Mouse (Mus musculus) lung, embryonic 16.5 days (tissue): ENCODE data around the gene Cdc20b. TPM values are rescaled to one million over a fixed set of nuclear protein-coding genes. Genes with fewer than 3 reads are reported as not detected.

Source experiments
- microRNA counts: library from miRNA; unstranded; fragments of <30 nt; microRNA quantifications from one replicate; lab custom pipeline; 2016
- microRNA-seq: library from miRNA; unstranded; fragments of <30 nt; microRNA quantifications from one replicate; pipeline ENCODE4, GENCODE M21; 2016
- polyA plus RNA-seq: library from polyadenylated mRNA; unstranded; fragments of >200 nt; fragmentation: Nextera tagmentation; extraction: Ambion mirVana; gene quantifications from 2 replicates; pipeline ENCODE4 v1.2.1, GENCODE M21; 2015

The Cdc20b gene
- polyA plus RNA-seq, 1 experiment from 2014 or later: 4.6 TPM

MicroRNA genes within 50 kb of the gene (microRNA counts, 519-probe panel; counts per million panel counts)
- microRNA mmu-miR-449a (lab: Ali Mortazavi, UCI) (4,456 counts per million, percentile 91 among the panel's probes with 10 or more counts), microRNA mmu-miR-449b (lab: Ali Mortazavi, UCI) (not detected), microRNA mmu-miR-449c (lab: Ali Mortazavi, UCI) (not detected)

Small RNAs within 50 kb of the gene (microRNA-seq; reads per million reads assigned to microRNA genes)
- gene Mir449a: 18,366 reads per million, percentile 97 among the genes with 10 or more reads in this experiment
- gene Mir449b: 26.9 reads per million, percentile 35 among the genes with 10 or more reads in this experiment
- gene Mir449c: 29.2 reads per million, percentile 37 among the genes with 10 or more reads in this experiment

Other genes starting within 250 kb of the Cdc20b start
- gene Plpp1, start 234.3 kb upstream of the Cdc20b start, polyA plus RNA-seq: 81.5 and 90.8 TPM in 2 replicates
- 63.7 and 67.0 TPM in 2 replicates for gene Mtrex, start 107.7 kb upstream of the Cdc20b start, polyA plus RNA-seq
- 14.3 and 17.8 TPM in 2 replicates for gene Dhx29, start 107.7 kb upstream of the Cdc20b start, polyA plus RNA-seq
- gene Ccno, start 47.3 kb upstream of the Cdc20b start, polyA plus RNA-seq: 15.3 and 16.7 TPM in 2 replicates
- 9.3 and 9.9 TPM in 2 replicates for gene Mcidas, start 41.3 kb upstream of the Cdc20b start, polyA plus RNA-seq
- gene Gpx8, start 11.3 kb downstream of the Cdc20b start, polyA plus RNA-seq: 169 and 172 TPM in 2 replicates
- gene Gzma, start 65.9 kb downstream of the Cdc20b start, polyA plus RNA-seq: 5.6 and 17.4 TPM in 2 replicates
- gene Esm1, start 174.5 kb downstream of the Cdc20b start, polyA plus RNA-seq: 1.6 and 2.1 TPM in 2 replicates
- not detected in 2 replicates for gene Gzmk, start 190.8 kb downstream of the Cdc20b start, polyA plus RNA-seq